Mouse (Mus musculus) lung, postnatal 0 days (tissue): ENCODE data around the gene Tcp11.

Experiments
- CTCF ChIP-seq: IDR thresholded peaks from 2 replicates; pipeline ENCODE4 v1.5.1; 2016; ENCODE audit warnings: antibody characterized with exemption, mild to moderate bottlenecking
- EP300 ChIP-seq: IDR thresholded peaks from 2 replicates; pipeline ENCODE4 v1.6.1; 2016; ENCODE audit warnings: antibody characterized with exemption, mild to moderate bottlenecking, control low read depth

DNA sequence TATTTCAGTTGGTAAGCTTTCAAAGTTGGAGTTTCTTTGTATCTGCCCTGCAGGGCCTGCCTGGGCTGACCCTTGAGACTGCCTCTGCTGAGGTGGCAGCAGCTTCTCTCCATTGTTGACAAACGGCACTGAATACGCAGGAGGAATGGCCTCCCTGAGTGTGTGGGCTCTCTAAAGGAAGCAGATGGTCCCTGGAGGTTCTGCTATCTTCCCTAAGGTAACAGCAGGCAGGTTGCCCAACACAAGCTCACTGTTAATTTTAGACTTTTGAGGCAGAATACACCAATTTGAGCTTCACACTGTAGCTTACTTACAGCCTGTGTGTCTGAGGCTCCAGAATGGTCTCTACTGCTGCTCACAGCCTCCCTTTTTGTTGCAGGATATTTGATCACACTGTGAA is 7.7 kb downstream of the Tcp11 start:
- TF ChIP-seq CTCF (no peak), EP300 (no peak)
